Mouse (Mus musculus) gastrocnemius, adult 18-20 months (tissue): ENCODE measurements around the gene Tcte3. TPM values are rescaled to one million over a fixed set of nuclear protein-coding genes. Genes with fewer than 3 reads are reported as not detected.
A peak's percentile ranks its signal among the peaks of the same experiment; 100 is the strongest.
"Not testable (repeated sequence)": the region's sequence is repeated elsewhere in the genome, so short reads cannot be mapped to it uniquely, and the experiment has no call there.

Experiments used
- DNase-seq: peaks from one replicate; pipeline ENCODE4 v3.0.0; 2021; ENCODE audit warnings: low spot score
- long read RNA-seq, 2 experiments: library from polyadenylated mRNA; stranded (forward); transcript quantifications; one replicate each; pipeline ENCODE4 v2.0.0; 2021
- total RNA-seq, 2 experiments: library from RNA; stranded (reverse); gene quantifications; 2 replicates each; pipeline ENCODE4 v1.2.3; 2021

Tcte3 gene
- not detected for total RNA-seq
- long read RNA-seq, experiment 1: 0 reads
- long read RNA-seq, experiment 2: 0 reads

- DNase-seq: not testable (repeated sequence)
These were observed at the start of gene Tcte3, which contains the start of the genes Ermard and Gm3448 for GRCm38 (mm10) chr17:15041175-15041729. TSS of gene Tcte3 (minus strand) at chr17:15041488. TSS of gene Ermard (plus strand) at chr17:15041208. TSS of gene Gm3448 (minus strand) at chr17:15041537.

DNA sequence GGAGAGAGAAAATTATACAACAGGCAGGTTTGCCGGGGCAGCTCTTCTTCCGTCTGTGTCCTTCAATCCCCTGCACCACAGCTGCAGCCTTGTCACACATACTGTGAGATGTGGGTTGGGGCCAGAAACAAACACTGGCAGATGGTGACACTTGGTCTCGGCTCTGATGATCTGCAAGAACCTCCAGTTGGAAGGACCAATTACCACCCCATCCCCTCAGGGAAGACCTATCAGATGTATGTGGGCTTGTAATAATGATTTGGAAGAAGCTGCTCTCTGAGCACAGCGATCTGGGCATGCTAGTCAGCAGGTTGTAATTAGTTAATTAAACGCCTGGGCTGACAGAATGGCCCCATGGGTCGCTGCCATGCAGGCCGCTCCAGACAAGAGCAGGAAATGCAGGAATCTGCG is 47.3 kb upstream of the Tcte3 start:
- DNase-seq: no peak

- DNase-seq: no peak
These were observed 46.9 kb upstream of the Tcte3 start for GRCm38 (mm10) chr17:15088166-15088565.

- no peak for DNase-seq
These were observed 43.7 kb upstream of the Tcte3 start for GRCm38 (mm10) chr17:15085006-15085405.

- DNase-seq: no peak
These were observed 43.0 kb upstream of the Tcte3 start for GRCm38 (mm10) chr17:15084226-15084848.

- no peak for DNase-seq
These were observed 36.2 kb upstream of the Tcte3 start for GRCm38 (mm10) chr17:15077536-15077935.

DNA sequence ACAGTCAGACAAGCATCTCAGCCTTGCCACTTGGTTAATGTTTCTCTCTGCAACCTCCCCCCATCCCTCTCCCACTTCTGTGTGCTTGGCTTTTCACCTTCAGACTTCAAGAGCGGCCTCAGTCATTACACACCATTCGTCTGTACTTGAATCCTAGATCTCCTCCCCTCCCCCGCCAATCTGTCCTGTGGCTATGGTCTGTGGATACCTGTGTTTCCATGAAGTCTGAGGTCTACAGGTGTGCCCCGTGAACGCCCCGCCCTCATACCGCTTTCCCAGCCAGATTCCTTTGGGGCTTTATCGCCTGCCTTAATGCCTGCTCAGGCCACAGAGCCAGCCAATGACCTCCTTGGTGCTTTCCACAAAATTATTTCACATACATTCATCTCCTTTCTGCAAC is 33.7 kb upstream of the Tcte3 start:
- no peak for DNase-seq

GRCm38 (mm10) chr17:15072211-15072610 is 30.9 kb upstream of the Tcte3 start:
- no peak for DNase-seq

DNA sequence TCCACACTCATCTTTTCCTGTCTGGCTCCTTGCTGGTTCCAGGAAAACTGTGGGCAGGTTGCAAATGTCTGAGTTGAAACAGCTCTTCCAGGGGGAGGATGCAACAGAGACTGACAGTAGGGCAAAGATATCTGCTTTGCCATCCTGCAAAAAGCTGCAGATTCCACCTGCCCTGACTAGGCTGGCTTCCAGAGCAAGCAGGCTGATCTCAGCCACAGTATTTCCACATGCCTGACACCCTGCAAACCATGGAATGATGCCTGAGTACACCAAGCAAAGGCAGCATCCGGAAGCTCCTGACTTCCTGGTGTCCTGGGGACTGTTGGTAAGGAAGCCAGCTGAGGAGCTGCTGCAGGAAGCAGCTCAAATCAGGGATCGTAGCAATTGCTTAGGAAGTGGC is 27.8 kb upstream of the Tcte3 start:
- DNase-seq: no peak

DNA sequence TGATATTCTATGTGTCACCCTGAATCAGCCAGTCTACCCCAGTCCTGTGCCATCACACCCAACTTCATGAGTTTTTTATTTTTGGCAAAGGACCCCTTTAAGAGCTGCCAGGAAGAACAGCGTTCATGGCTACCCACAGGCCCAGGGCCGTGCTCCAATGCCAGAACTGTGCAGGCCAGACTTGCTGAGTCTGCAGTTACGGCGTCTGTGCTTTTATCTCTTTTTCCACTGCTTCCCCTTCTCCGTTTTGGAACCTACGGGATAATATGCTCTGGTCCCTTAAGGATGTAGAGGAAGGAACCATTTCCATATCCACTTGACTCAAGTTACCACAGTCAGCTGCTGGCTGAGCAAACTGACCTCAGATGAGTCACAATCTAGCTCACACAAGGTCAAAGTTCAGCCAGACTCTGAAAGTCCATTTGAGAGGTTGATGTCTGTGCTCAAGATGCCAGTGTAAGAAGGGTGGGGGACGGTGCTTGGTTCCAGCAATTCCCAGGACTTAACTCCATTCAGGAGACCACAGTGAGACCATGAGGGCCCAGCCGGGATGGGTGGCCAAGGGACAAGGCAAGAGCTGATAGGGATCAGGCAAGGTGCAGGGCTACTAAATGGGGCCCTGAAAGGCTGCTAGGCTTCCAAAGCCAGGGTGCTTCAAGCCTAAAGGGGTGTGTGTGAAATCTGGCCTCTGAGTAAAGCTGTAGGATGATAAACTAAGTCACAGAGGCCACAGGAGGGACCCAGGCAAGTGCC is 26.9 kb upstream of the Tcte3 start:
- no peak for DNase-seq

DNA sequence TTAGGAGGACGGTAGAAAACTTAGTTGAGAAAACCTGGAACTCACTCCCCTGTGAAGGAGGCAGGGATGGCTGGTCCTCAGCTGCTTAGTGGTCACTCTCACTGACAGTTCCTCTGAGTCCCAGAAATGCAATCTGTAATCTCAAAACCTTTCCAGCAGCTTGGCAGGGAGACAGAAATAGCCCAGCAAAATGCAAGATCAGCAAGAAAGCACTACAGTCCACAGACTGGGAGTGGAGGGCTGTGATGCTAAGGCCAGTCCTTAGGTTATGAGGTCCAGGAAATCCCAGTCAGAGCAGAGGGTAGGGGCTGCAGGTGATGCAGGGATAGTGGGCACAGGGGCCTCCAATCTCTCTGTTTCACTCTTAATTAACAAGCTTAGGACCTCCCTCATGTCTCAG is 25.6 kb upstream of the Tcte3 start:
- peak; percentile 31 for DNase-seq

DNA sequence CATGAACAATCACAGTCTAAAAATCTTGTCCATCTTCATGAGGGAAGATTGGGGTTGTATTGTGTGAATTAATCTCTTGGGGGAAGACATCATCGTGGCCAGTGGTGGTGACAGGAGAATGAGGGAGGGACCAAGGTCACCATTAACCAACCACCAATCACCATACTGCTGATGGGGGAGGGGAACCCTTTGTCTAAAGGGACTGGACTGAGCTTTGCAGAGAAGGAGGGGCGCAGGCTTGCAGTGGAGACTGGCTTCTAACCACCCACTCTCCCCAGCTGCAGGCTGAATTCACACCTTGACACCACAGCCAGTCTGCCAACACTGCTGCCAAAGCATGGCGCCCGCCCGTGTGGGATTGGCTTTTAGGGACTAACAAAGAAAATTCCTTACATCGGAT is 24.8 kb upstream of the Tcte3 start:
- DNase-seq: no peak

GRCm38 (mm10) chr17:15065391-15066024 is 24.2 kb upstream of the Tcte3 start:
- peak; percentile 75 for DNase-seq

GRCm38 (mm10) chr17:15060356-15060755 is 19.1 kb upstream of the Tcte3 start:
- no peak for DNase-seq

- no peak for DNase-seq
These were observed 18.4 kb upstream of the Tcte3 start for GRCm38 (mm10) chr17:15059646-15060045.

GRCm38 (mm10) chr17:15058161-15058591 is 16.9 kb upstream of the Tcte3 start:
- DNase-seq: no peak

DNA sequence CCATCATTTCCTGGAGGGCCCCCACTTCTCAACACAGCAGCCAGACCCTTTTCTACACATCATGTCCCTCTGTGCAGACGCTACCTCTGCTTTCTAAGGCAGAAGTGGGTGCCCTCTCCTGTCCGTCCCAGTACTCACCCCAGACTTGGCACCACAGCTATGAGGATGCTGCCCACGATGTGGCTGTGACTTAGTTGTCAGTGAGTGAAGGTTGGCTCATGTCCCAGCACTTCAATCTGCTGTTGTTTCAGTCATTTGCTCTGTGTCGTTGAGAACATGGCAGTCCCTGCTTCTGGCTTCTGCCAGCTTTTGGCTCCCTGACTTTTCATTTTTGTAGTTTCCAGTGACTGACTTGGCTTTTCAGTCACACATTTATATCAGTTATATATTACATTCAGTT is 14.6 kb upstream of the Tcte3 start:
- DNase-seq: no peak

DNA sequence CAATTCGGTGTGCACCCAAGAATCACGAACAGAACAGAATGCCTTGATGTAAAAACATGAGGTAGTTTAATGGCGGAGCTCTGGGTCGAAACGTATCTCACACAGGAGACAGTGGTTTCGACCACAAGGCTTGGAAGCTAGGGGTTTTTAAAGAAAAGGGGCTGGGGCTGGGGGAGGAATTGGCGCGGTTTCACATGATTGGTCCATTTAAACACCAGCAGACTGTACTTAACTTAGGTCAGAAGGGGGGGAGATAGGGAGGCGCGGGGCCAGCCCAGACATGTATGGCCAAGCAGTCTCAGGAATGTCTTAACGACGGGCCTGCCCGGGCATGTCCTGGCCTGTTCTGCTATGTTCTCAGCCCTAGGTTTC is 12.5 kb upstream of the Tcte3 start:
- not testable (repeated sequence) for DNase-seq

- not testable (repeated sequence) for DNase-seq
These were observed 12.0 kb upstream of the Tcte3 start for GRCm38 (mm10) chr17:15053183-15053828.

DNA sequence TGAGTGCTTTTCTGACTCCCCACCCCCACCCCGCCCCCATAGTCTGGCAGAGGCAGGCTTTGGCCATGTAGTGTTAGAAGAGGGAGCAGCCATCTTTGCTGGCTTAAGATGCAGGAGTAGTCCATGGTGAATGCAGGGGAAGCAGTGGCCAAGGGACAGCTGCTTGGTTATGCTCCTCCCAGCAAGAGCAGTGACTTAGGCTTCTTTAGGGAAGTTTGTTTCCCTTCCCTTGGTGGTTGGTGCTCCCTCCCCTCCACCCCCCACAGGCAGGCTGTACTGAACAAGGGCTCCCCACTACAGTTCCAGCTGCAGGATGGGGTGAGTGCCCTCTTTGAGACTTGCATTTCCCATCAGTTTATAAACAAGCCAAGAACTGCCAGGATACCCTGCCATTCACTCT is 11.5 kb upstream of the Tcte3 start:
- DNase-seq: not testable (repeated sequence)

GRCm38 (mm10) chr17:15050338-15050737 is 9.1 kb upstream of the Tcte3 start:
- DNase-seq: not testable (repeated sequence)

DNA sequence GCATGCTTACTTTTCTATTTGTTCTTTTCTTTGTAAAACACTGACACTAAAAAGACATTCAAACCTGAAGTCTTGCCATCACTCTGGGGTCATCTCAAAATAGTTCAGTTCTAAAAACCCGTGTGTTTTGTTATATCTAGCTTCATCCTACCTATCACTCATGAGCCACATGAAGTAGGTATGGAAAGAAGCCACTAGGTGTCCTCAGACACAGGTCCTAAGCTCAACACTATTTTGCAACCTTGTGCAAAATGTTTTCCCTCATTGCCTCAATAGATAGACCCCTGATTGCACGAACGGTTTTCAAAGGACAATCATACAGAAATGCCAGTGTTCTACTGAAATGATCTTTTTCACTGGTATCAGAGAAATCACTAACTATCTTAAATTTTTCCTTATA is 833 bp downstream of the Tcte3 start:
- not testable (repeated sequence) for DNase-seq
